Mouse (Mus musculus) neural tube, embryonic 12.5 days (tissue): Measurements from ENCODE around the gene Gm14137. TPM values are rescaled to one million over a fixed set of nuclear protein-coding genes. Genes with fewer than 3 reads are reported as not detected.
A peak's percentile ranks its signal among the peaks of the same experiment; 100 is the strongest.

Experiments used
- ATAC-seq: fragments of 200-750 bp; cut with Nextera tagmentation; 2 replicates; pipeline ENCODE4 v1.8.0; 2017; ENCODE audit warnings: low read depth, mild to moderate bottlenecking, moderate TSS enrichment, moderate library complexity; ENCODE audit not compliant: low FRiP score
- H3K27ac ChIP-seq: fragments of 300-500 bp; sonication (generic); 2 replicates; pipeline ENCODE4 v1.5.1; 2016
- H3K27me3 ChIP-seq: fragments of 300-500 bp; sonication (generic); replicated peaks from 2 replicates; pipeline ENCODE4 v1.6.1; 2016; ENCODE audit warnings: mild to moderate bottlenecking
- H3K36me3 ChIP-seq: fragments of 300-500 bp; sonication (generic); 2 replicates; pipeline ENCODE4 v1.6.1; 2016; ENCODE audit warnings: mild to moderate bottlenecking
- H3K4me1 ChIP-seq: fragments of 300-500 bp; sonication (generic); 2 replicates; pipeline ENCODE4 v1.6.1; 2016
- H3K4me2 ChIP-seq: fragments of 300-500 bp; sonication (generic); replicated peaks from 2 replicates; pipeline ENCODE4 v1.6.1; 2016; ENCODE audit warnings: mild to moderate bottlenecking
- H3K4me3 ChIP-seq: fragments of 300-500 bp; sonication (generic); 2 replicates; pipeline ENCODE4 v1.5.1; 2016
- H3K9ac ChIP-seq: fragments of 300-500 bp; sonication (generic); 2 replicates; pipeline ENCODE4 v1.6.1; 2016; ENCODE audit warnings: mild to moderate bottlenecking
- H3K9me3 ChIP-seq: fragments of 300-500 bp; sonication (generic); 2 replicates; pipeline ENCODE4 v1.6.1; 2016; ENCODE audit warnings: mild to moderate bottlenecking
- WGBS: fragments of 180-500 bp; shearing (Covaris S2); methylation state at CpG from one replicate; pipeline ENCODE4 v1.1.7; 2016; 5-methylcytosine and 5-hydroxymethylcytosine counted together
- polyA plus RNA-seq: library from polyadenylated mRNA; unstranded; fragments of >200 nt; fragmentation: Nextera tagmentation; extraction: Ambion mirVana; gene quantifications from 2 replicates; pipeline ENCODE4 v1.2.1, GENCODE M21; 2016

Gm14137 gene
- polyA plus RNA-seq, 1 experiment from 2014 or later, result 0.86 TPM

- H3K4me1 ChIP-seq, result peaks cover 11% of the 10 kb centered on the region
- H3K9ac ChIP-seq, result no peak overlapping the region
- peaks cover 12% of the 10 kb centered on the region for H3K36me3 ChIP-seq
- no peak overlapping the region for H3K4me3 ChIP-seq
- H3K9me3 ChIP-seq, result no peaks in the 10 kb centered on the region
- no peak for ATAC-seq
- no peaks in the 10 kb centered on the region for H3K27me3 ChIP-seq
- H3K27ac ChIP-seq, result no peak overlapping the region
- no peak overlapping the region for H3K4me2 ChIP-seq
Measured at GRCm38 (mm10) chr2:119157836-119158235, 16.5 kb upstream of the Gm14137 start.

GRCm38 (mm10) chr2:119161247-119161646, 13.1 kb upstream of the Gm14137 start:
- H3K27ac ChIP-seq, result no peak overlapping the region
- peaks cover 6% of the 10 kb centered on the region for H3K27me3 ChIP-seq
- no peak overlapping the region for H3K9ac ChIP-seq
- H3K36me3 ChIP-seq, result no peaks in the 10 kb centered on the region
- H3K4me2 ChIP-seq, result no peak overlapping the region
- no peak overlapping the region for H3K4me3 ChIP-seq
- ATAC-seq, result no peak
- 21% methylated on average over 2 of the region's 2 CpGs for WGBS
- H3K4me1 ChIP-seq, result peaks cover under 1% of the 10 kb centered on the region; the same call in 1 of the 2 replicates
- no peaks in the 10 kb centered on the region for H3K9me3 ChIP-seq

- peaks cover 17% of the 10 kb centered on the region for H3K4me1 ChIP-seq
- no peaks in the 10 kb centered on the region for H3K9me3 ChIP-seq
- H3K4me3 ChIP-seq, result no peak overlapping the region
- H3K4me2 ChIP-seq, result no peak overlapping the region
- no peak overlapping the region for H3K27ac ChIP-seq
- 67% methylated on average over 3 of the region's 3 CpGs for WGBS
- H3K36me3 ChIP-seq, result no peaks in the 10 kb centered on the region
- H3K27me3 ChIP-seq, result peaks cover 23% of the 10 kb centered on the region
- ATAC-seq, result no peak
- no peak overlapping the region for H3K9ac ChIP-seq
Measured at GRCm38 (mm10) chr2:119163135-119163534, 11.2 kb upstream of the Gm14137 start.

GRCm38 (mm10) chr2:119163999-119164398, 10.3 kb upstream of the Gm14137 start:
- Histone ChIP-seq H3K9me3 (no peaks in the 10 kb centered on the region), H3K4me2 (no peak overlapping the region), H3K27ac (no peak overlapping the region), H3K36me3 (no peaks in the 10 kb centered on the region), H3K4me3 (no peak overlapping the region), H3K9ac (no peak overlapping the region), H3K4me1 (peaks cover 18% of the 10 kb centered on the region), H3K27me3 (peaks cover 28% of the 10 kb centered on the region)
- ATAC-seq, result no peak
- WGBS, result 89% methylated on average over 4 of the region's 4 CpGs

GRCm38 (mm10) chr2:119165401-119165800, 8.9 kb upstream of the Gm14137 start:
- Histone ChIP-seq H3K4me1 (peaks cover 18% of the 10 kb centered on the region), H3K9me3 (no peaks in the 10 kb centered on the region), H3K27ac (no peak overlapping the region), H3K27me3 (peaks cover 28% of the 10 kb centered on the region), H3K4me2 (no peak overlapping the region), H3K9ac (no peak overlapping the region), H3K4me3 (no peak overlapping the region), H3K36me3 (no peaks in the 10 kb centered on the region)
- no peak for ATAC-seq

- Histone ChIP-seq H3K4me2 (peak within 1 kb of the TSS; percentile 96), H3K9me3 (no peaks in the 10 kb centered on the region), H3K27me3 (peaks cover 28% of the 10 kb centered on the region), H3K9ac (peak within 1 kb of the TSS; percentile 45), H3K4me3 (peak within 1 kb of the TSS; percentile 45), H3K27ac (no peak within 1 kb of the TSS), H3K4me1 (peaks cover 24% of the 10 kb centered on the region), H3K36me3 (peaks cover 2% of the 10 kb centered on the region; the same call in 1 of the 2 replicates)
- ATAC-seq, result peak; percentile 70
- WGBS, result under 1% methylated on average over 60 of the region's 60 CpGs
Measured at GRCm38 (mm10) chr2:119166901-119167865, 7.1 kb upstream of the Gm14137 start, which contains the start of gene Gchfr. TSS of gene Gchfr (plus strand) at chr2:119167773.

GRCm38 (mm10) chr2:119167866-119168256, 6.4 kb upstream of the Gm14137 start:
- Histone ChIP-seq H3K4me2 (peak overlapping the region; percentile 96), H3K4me3 (peak overlapping the region; percentile 45), H3K27ac (no peak overlapping the region), H3K9ac (peak overlapping the region; percentile 45), H3K36me3 (peaks cover 3% of the 10 kb centered on the region; the same call in 1 of the 2 replicates), H3K27me3 (peaks cover 28% of the 10 kb centered on the region), H3K9me3 (no peaks in the 10 kb centered on the region), H3K4me1 (peaks cover 31% of the 10 kb centered on the region)
- WGBS, result 4% methylated on average over 26 of the region's 26 CpGs
- 0 out of 2 replicates have a peak, but pooled peaks have one; percentile 7 for ATAC-seq

- H3K4me1 ChIP-seq, result peaks cover 50% of the 10 kb centered on the region
- H3K9ac ChIP-seq, result no peak overlapping the region
- peaks cover 28% of the 10 kb centered on the region for H3K27me3 ChIP-seq
- ATAC-seq, result no peak
- no peaks in the 10 kb centered on the region for H3K9me3 ChIP-seq
- H3K4me2 ChIP-seq, result no peak overlapping the region
- WGBS, result 89% methylated on average over 2 of the region's 2 CpGs
- peaks cover 6% of the 10 kb centered on the region; the same call in 1 of the 2 replicates for H3K36me3 ChIP-seq
- H3K4me3 ChIP-seq, result no peak overlapping the region
- H3K27ac ChIP-seq, result no peak overlapping the region
Measured at GRCm38 (mm10) chr2:119170282-119170681, 4.0 kb upstream of the Gm14137 start.

- H3K4me3 ChIP-seq, result no peak overlapping the region
- peaks cover 19% of the 10 kb centered on the region for H3K27me3 ChIP-seq
- WGBS, result 66% methylated on average over 8 of the region's 8 CpGs
- H3K4me1 ChIP-seq, result peaks cover 48% of the 10 kb centered on the region
- no peaks in the 10 kb centered on the region for H3K9me3 ChIP-seq
- no peak overlapping the region for H3K4me2 ChIP-seq
- H3K9ac ChIP-seq, result no peak overlapping the region
- no peak for ATAC-seq
- H3K27ac ChIP-seq, result no peak overlapping the region
- peaks cover 6% of the 10 kb centered on the region; the same call in 1 of the 2 replicates for H3K36me3 ChIP-seq
Measured at GRCm38 (mm10) chr2:119171574-119171973, 2.7 kb upstream of the Gm14137 start.

GRCm38 (mm10) chr2:119172446-119172845, 1.9 kb upstream of the Gm14137 start:
- Histone ChIP-seq H3K9me3 (no peaks in the 10 kb centered on the region), H3K4me2 (peak overlapping the region; percentile 34), H3K36me3 (peaks cover 6% of the 10 kb centered on the region; the same call in 1 of the 2 replicates), H3K27ac (0 out of 2 replicates have a peak overlapping the region, but pooled peaks have one; percentile 18), H3K4me1 (peaks cover 39% of the 10 kb centered on the region), H3K4me3 (no peak overlapping the region), H3K9ac (no peak overlapping the region), H3K27me3 (peaks cover 10% of the 10 kb centered on the region)
- ATAC-seq, result no peak
- WGBS, result 74% methylated on average over 7 of the region's 7 CpGs

GRCm38 (mm10) chr2:119172862-119173576, 1.3 kb upstream of the Gm14137 start:
- Histone ChIP-seq H3K9me3 (no peaks in the 10 kb centered on the region), H3K9ac (peak overlapping the region; percentile 38; the same call in 1 of the 2 replicates), H3K36me3 (peaks cover 7% of the 10 kb centered on the region), H3K27me3 (peaks cover 5% of the 10 kb centered on the region; the same call in 1 of the 2 replicates), H3K4me3 (no peak overlapping the region), H3K4me2 (peak overlapping the region; percentile 34), H3K4me1 (peaks cover 34% of the 10 kb centered on the region), H3K27ac (0 out of 2 replicates have a peak overlapping the region, but pooled peaks have one; percentile 18)
- ATAC-seq, result peak; percentile 49
- 11% methylated on average over 13 of the region's 13 CpGs for WGBS

GRCm38 (mm10) chr2:119174866-119175265, 557 bp downstream of the Gm14137 start:
- no peak overlapping the region for H3K27ac ChIP-seq
- H3K27me3 ChIP-seq, result no peaks in the 10 kb centered on the region
- WGBS, result 66% methylated on average over 14 of the region's 14 CpGs
- H3K4me1 ChIP-seq, result peaks cover 32% of the 10 kb centered on the region
- H3K9ac ChIP-seq, result 0 out of 2 replicates have a peak overlapping the region, but pooled peaks have one; percentile 17
- no peak overlapping the region for H3K4me3 ChIP-seq
- H3K4me2 ChIP-seq, result no peak overlapping the region
- peaks cover 24% of the 10 kb centered on the region for H3K36me3 ChIP-seq
- no peaks in the 10 kb centered on the region for H3K9me3 ChIP-seq
- no peak for ATAC-seq
